Comparison of ENCODE assay signal across 8 mouse cellular contexts in the genomic region with DNA sequence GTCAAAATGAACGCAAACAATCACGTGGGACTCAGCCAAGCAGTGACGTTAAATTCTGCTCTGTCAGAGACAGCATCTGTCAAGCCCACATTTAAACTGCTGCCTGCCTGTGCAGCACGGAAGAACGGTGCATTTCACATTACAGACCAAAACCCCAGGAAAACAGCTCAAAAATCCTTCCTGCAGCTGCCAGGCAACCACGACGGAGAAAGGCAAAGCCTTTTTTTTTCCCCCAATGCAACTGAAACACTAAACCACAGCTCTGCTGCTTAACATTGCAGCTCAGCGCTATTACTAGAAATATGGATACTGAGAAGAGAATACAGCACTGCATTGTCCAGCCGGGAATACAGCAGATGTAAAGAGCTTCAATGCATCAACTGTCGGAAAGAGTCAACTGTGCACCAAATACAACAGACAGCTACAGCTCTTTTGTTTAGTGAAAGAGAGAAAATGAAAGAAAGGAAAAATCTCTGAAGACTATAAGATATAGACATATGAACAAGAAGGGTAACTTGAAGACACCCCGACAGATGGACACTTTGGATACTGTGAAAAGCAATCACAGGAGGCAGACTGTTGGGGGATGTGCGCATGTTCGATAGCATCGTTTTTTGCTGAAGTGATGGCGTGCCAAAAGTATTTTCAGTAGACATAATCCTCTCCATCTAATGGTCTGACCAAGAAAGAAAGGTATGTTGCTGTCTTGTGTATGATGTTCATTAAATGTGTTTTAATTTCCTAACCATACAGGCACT. TPM values are rescaled to one million over a fixed set of nuclear protein-coding genes. Genes with fewer than 3 reads are reported as not detected.
DNase-seq lines count a peak whose midpoint lies in the region; ATAC-seq lines count a peak whose summit lies in the region.

Gene B3galt2, plus strand, starts transcription at position 15 of the 758 bp plus-strand sequence.

- peak; percentile 94 for ATAC-seq in forebrain, embryonic 15.5 days (replicated peaks)
- ATAC-seq in intestine, embryonic 16.5 days = no peak

- peaks cover 6% of the 10 kb centered on the region; the same call in 1 of the 2 replicates for H3K4me1 ChIP-seq in forebrain, embryonic 15.5 days
- H3K4me1 ChIP-seq in intestine, embryonic 16.5 days (ENCODE audit: control insufficient read depth, insufficient read depth, low read length) = no peaks in the 10 kb centered on the region
- H3K4me1 ChIP-seq in megakaryocyte, embryonic 14.5 days = peaks cover 9% of the 10 kb centered on the region

- peak; percentile 12 for DNase-seq in gastrocnemius, postnatal 10 days
- DNase-seq in gastrocnemius, postnatal 25 days = no peak
- DNase-seq in adrenal gland, postnatal 14 days = peak; percentile 43
- DNase-seq in right cerebral cortex, postnatal 4 days = peak; percentile 63
- DNase-seq in urinary bladder, adult 2 months (ENCODE audit: low spot score) = no peak

- H3K27me3 ChIP-seq in forebrain, embryonic 15.5 days = no peaks in the 10 kb centered on the region
- no peaks in the 10 kb centered on the region for H3K27me3 ChIP-seq in intestine, embryonic 16.5 days (replicated peaks; ENCODE audit: control insufficient read depth, insufficient read depth, low read length)
- H3K27me3 ChIP-seq in megakaryocyte, embryonic 14.5 days (replicated peaks) = no peaks in the 10 kb centered on the region

- H3K4me2 ChIP-seq in forebrain, embryonic 15.5 days (replicated peaks) = peak within 1 kb of the TSS; percentile 52
- H3K4me2 ChIP-seq in intestine, embryonic 16.5 days (ENCODE audit: low read depth, low read length) = peak within 1 kb of the TSS; percentile 17; the same call in 1 of the 2 replicates

- no peaks in the 10 kb centered on the region for H3K9me3 ChIP-seq in forebrain, embryonic 15.5 days
- no peaks in the 10 kb centered on the region for H3K9me3 ChIP-seq in intestine, embryonic 16.5 days (ENCODE audit: control insufficient read depth, low read length)
- no peaks in the 10 kb centered on the region for H3K9me3 ChIP-seq in megakaryocyte, embryonic 14.5 days

- H3K36me3 ChIP-seq in forebrain, embryonic 15.5 days = no peaks in the 10 kb centered on the region
- H3K36me3 ChIP-seq in intestine, embryonic 16.5 days (ENCODE audit: control insufficient read depth, insufficient read depth, low read length) = no peaks in the 10 kb centered on the region
- peaks cover 8% of the 10 kb centered on the region for H3K36me3 ChIP-seq in megakaryocyte, embryonic 14.5 days (replicated peaks; ENCODE audit: low read length)

- peak within 1 kb of the TSS; percentile 77 for H3K9ac ChIP-seq in forebrain, embryonic 15.5 days (replicated peaks)
- no peak within 1 kb of the TSS for H3K9ac ChIP-seq in intestine, embryonic 16.5 days (ENCODE audit: low read depth, low read length)

- WGBS in forebrain, embryonic 15.5 days = 7% methylated on average over 15 of the region's 15 CpGs
- 56% methylated on average over 15 of the region's 15 CpGs for WGBS in intestine, embryonic 16.5 days

- H3K4me3 ChIP-seq in forebrain, embryonic 15.5 days = peak within 1 kb of the TSS; percentile 60
- 0 out of 2 replicates have a peak within 1 kb of the TSS, but pooled peaks have one; percentile 2 for H3K4me3 ChIP-seq in intestine, embryonic 16.5 days (ENCODE audit: low read length)
- peak within 1 kb of the TSS; percentile 76 for H3K4me3 ChIP-seq in megakaryocyte, embryonic 14.5 days (replicated peaks)

- H3K27ac ChIP-seq in forebrain, embryonic 15.5 days (replicated peaks) = peak within 1 kb of the TSS; percentile 98
- no peak within 1 kb of the TSS for H3K27ac ChIP-seq in intestine, embryonic 16.5 days (ENCODE audit: low read length)

RNA-seq across cellular contexts. Expression of gene B3galt2, which starts in this region (rescaled TPM):
- 10 to 100 TPM in 1 of 2 experiments, 1 to 10 TPM in 1; 8.6 to 11.1 TPM for total RNA-seq in gastrocnemius, postnatal 10 days (2021)
- total RNA-seq in gastrocnemius, postnatal 25 days (2021) = 1 to 10 TPM in 1 of 2 experiments, under 1 TPM in 1; 0.97 to 3.3 TPM
- total RNA-seq in adrenal gland, postnatal 14 days (2021) = 2.7 and 3.4 TPM in 2 replicates
- polyA plus RNA-seq in forebrain, embryonic 15.5 days (2015; fragmentation: Nextera tagmentation; extraction: Ambion mirVana) = 6.8 and 7.6 TPM in 2 replicates
- 0.12 and 0.15 TPM in 2 replicates for polyA plus RNA-seq in intestine, embryonic 16.5 days (2015; fragmentation: Nextera tagmentation; extraction: Ambion mirVana)
- polyA plus RNA-seq in megakaryocyte, embryonic 14.5 days (2012; ENCODE audit: insufficient read depth, low replicate concordance) = 0.02 TPM in 1 of 2 replicates, not detected in the other
- 0.37 and 0.59 TPM in 2 replicates for polyA plus RNA-seq in urinary bladder, adult 2 months (2012; rRNA removed)

Comparison
In these comparisons a context has a peak if more than half of its experiments do, and no peak if none do; other contexts are left out.
1. DNase-seq: peak in gastrocnemius, postnatal 10 days (single experiment), adrenal gland, postnatal 14 days (single experiment) and right cerebral cortex, postnatal 4 days (single experiment); none in gastrocnemius, postnatal 25 days (single experiment) and urinary bladder, adult 2 months (single experiment).
2. H3K4me3 ChIP-seq: peak in every context shown above with its lines; median percentile 76 in megakaryocyte, embryonic 14.5 days; 60 in forebrain, embryonic 15.5 days; 2 in intestine, embryonic 16.5 days.